Mouse (Mus musculus) megakaryocyte-erythroid progenitor cell, adult 5 weeks (primary cell): Measurements from ENCODE around the gene Txnip. TPM values are rescaled to one million over a fixed set of nuclear protein-coding genes. Genes with fewer than 3 reads are reported as not detected.

Experiments
- polyA plus RNA-seq: library from polyadenylated mRNA; stranded (reverse); fragments of >175 nt; gene quantifications from 2 replicates; pipeline ENCODE4 v1.2.3, GENCODE M21; 2012

Gene Txnip
- polyA plus RNA-seq, result 21.2 and 27.8 TPM in 2 replicates

DNA sequence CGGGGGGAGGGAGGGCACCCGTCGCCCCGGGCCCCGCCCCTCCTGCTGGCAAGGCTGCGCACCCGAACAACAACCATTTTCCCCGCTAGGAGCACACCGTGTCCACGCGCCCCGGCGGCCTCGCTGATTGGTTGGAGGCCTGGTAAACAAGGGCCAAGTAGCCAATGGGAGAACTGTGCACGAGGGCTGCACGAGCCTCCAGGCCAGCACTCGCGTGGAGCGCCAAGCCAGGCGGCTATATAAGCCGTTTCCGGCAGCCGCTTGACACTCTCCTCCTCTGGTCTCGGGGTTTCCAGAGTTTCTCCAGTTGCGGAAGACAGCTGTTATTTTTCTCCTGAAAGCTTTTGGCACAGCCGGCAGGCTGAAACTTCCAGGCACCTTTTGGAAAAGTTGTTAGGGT, at the start of gene Txnip:
Txnip (plus strand) TSS at position 264 of the 400 bp plus-strand sequence.

DNA sequence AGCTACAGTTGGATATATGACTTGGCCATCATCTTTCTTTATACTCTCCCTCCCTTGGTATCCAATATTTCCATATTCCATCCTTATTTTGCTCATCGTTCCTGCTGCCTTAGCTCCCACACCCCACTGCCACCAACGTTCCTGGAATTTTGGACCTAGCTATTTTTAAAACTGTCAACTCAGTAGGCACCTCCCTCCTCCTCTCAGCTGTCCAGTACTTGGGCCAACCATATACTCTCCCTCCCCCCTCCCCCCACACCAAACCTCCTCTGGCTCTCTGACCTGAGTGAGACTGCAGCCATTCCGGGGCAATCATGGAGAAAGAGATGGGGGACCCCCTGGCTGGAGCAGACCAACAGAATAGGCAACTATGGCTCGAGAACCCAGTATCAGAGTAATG, 32.8 kb upstream of the Txnip start, which contains the start of gene Hfe2:
Hfe2 (plus strand) TSS at position 259 of the 400 bp plus-strand sequence.

DNA sequence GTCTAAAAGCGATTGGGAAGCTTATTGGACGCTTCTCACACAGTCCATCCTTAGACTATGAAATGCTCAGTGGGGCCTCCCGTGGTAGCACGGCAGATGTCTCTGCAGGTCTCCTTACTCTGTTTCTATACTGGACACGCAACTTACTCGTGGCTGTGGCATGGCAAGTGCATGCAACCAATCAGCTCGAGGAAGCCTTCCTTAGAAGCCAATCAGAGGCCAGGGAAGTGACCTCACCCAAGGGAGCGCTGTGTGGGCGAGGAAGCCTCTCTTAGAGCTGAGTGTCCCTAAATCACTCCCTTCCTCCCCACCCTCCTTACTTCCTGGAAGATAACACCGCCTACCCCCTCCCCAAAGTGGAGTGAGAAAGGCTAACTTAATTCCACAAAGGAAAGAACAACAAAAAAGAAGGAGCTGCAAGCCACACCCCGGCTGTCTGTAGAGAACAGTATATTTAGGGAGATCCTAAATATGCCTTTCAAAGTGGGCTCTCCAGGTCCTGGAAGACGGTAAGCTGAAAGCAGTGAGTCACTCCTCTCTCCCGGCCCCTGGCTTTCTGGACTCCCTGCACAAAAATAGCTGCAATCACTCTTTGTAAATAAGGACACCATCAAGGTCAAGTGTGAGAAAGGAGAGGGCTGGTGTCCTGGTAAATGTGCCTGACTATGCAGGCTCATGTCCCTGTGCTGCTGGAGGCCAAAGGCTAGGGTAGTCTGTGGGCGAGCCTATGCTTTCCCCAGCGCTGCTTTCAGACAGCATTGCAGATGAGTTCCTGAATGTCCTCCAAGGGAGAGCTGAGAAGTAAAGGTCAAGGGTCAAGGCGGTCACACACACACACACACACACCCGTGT, 19.2 kb downstream of the Txnip start, which contains the start of gene Gm16253:
Gm16253 (plus strand) TSS at position 295 of the 852 bp plus-strand sequence.

DNA sequence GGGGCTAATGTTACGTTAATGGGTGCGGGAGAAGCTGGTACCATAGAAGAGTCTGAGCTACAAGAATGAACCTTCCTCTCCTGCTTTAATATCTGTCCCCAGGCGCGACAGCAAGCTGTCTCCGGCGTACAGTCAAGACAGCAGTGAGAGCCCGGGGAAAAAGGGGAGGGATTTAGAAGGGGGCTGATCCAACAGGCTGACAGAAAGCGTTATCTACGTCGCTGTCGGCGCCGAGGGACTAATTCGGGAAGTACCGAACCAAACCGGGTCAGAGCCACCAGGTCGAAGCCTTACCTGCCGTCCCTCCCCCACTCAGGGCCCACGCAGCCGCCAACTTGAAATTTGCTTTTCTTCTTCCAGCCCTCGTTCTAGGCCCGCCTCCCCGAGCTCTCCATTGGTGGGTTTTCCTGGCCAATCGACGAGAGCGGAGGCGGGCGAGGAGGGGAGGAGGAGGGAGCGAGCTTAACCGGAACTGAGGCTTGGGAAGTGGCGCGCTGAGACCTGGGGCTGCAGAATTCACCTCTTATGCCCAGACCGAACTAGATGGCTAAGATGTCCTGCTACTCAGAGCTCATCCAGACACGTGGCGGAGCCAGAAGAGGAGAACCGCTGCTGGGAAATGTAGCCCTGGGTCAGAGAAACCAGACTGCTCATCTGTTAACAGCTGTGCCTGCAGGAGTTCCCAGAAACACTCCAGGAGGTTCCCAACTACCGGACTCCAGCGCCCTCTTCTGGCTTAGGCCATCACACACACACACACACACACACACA, 36.2 kb downstream of the Txnip start, which contains the start of gene Polr3gl:
Polr3gl (minus strand) TSS at position 392 of the 771 bp plus-strand sequence.

DNA sequence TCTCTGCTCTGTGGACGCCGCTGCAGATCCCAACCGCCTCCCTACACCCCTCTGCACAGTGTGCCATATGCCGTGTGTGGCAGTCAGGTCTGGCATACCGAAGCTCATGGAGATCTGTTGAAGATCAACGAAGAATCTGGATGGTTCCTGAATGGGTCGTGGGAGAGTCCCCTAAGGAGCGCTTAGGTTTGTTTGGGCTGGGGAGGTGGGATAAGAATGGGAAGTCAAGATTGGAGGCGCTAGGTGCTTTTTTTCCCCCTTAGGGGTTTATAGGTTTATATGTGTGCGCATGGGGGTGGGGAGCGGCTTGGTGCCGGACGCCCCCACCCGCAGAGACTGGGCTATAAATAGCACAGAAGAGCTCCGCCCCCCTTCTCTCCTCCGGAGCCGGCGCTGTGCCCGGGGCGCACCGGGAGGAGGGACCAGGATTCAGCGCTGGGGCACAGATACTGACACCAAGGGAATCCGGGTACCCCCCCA, 38.5 kb downstream of the Txnip start, which contains the start of gene Ankrd34a:
Ankrd34a (plus strand) TSS at position 409 of the 480 bp plus-strand sequence.

DNA sequence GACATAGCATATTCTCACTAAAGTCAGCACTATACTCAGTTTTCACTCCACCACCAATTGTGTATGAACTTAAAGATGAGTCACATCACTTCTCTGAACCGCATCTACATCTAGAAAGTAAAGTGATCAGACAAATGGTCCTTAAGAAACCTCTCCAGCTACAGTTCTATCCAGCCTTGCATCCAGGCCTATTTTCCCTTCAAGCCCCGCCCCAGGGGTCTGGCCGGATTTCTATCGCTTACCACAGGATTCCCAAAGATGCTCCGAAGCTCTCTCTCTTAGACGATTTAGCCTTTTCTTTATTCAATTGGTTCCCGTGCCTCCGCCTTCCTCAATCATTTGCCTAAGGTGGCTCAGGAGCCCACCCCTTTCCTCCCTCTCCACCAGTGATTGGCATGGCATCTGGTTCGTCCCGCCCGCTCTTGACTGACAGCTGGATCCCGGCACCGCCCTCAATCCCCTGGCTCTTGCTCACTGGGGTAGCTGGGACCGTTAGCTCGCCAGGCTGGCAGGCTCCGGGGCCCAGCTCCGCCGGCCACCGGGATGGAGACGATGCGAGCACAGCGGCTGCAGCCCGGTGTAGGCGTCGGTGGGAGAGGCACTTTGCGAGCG, 43.0 kb downstream of the Txnip start, which contains the start of gene Lix1l:
Lix1l (plus strand) TSS at position 511 of the 612 bp plus-strand sequence.

Other genes starting within 250 kb of the Txnip start
- gene BC107364, start 105.7 kb upstream of the Txnip start, polyA plus RNA-seq, result not detected in 2 replicates
- not detected in 2 replicates for gene Hfe2, start 32.8 kb upstream of the Txnip start, polyA plus RNA-seq
- not detected in 2 replicates for gene Gm16253, start 19.0 kb downstream of the Txnip start, polyA plus RNA-seq
- gene Polr3gl, start 36.2 kb downstream of the Txnip start, polyA plus RNA-seq, result 13.9 and 21.4 TPM in 2 replicates
- gene Ankrd34a, start 38.7 kb downstream of the Txnip start, polyA plus RNA-seq, result 0.02 and 0.05 TPM in 2 replicates
- 0.32 and 0.78 TPM in 2 replicates for gene Lix1l, start 43.2 kb downstream of the Txnip start, polyA plus RNA-seq
- gene Rbm8a, start 72.0 kb downstream of the Txnip start, polyA plus RNA-seq, result 101 and 117 TPM in 2 replicates
- 2.3 and 3.6 TPM in 2 replicates for gene Pex11b, start 77.4 kb downstream of the Txnip start, polyA plus RNA-seq
- gene Gm42957, start 77.5 kb downstream of the Txnip start, polyA plus RNA-seq, result 0.07 and 0.15 TPM in 2 replicates
- 0.28 and 0.50 TPM in 2 replicates for gene Itga10, start 87.6 kb downstream of the Txnip start, polyA plus RNA-seq
- 0.10 and 0.14 TPM in 2 replicates for gene Ankrd35, start 112.2 kb downstream of the Txnip start, polyA plus RNA-seq
- gene Pias3, start 138.4 kb downstream of the Txnip start, polyA plus RNA-seq, result 22.1 and 22.6 TPM in 2 replicates
- gene Nudt17, start 150.6 kb downstream of the Txnip start, polyA plus RNA-seq, result 0.59 and 0.76 TPM in 2 replicates
- gene Polr3c, start 169.7 kb downstream of the Txnip start, polyA plus RNA-seq, result 8.6 and 9.4 TPM in 2 replicates
- 22.9 and 25.3 TPM in 2 replicates for gene Rnf115, start 169.7 kb downstream of the Txnip start, polyA plus RNA-seq